Mouse (Mus musculus): ENCODE results near the gene Coro2a. TPM values are rescaled to one million over a fixed set of nuclear protein-coding genes. Genes with fewer than 3 reads are reported as not detected.
"Not testable (repeated sequence)": the region's sequence is repeated elsewhere in the genome, so short reads cannot be mapped to it uniquely, and the experiment has no call there.

Coro2a gene
- 6.0 and 8.1 TPM in 2 replicates for polyA plus RNA-seq (2011; ENCODE audit: insufficient read depth, insufficient read length, low replicate concordance, missing spikeins)

DNA sequence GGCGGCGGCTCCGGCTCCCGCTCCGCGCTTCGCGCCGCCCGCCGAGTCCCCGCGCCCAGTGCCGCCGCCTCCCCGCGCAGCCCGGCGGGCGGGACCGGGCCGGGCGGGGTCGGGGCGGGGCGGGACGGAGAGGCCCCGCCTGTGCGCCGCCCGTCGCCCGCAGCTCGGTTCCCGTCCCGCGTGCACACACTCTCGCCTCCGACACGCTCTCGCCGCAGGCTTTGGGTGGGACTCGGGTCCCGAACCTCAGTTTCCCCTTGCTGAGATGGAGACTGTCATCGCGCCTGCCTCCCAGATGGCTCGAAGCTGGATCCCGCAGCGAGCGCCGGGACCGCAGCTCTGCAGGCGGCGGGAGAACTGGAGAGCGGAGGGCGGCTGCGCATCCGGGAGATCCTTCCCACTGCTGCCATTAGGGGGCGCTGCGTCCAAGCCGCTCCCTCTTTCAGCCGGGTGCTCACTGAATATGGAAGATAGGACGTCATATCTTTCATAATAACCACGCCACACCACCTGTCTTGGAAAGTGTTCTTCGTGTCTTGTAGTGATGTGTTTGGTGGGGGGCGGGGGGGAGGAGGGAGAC lies at the start of gene Coro2a:
TSS of gene Coro2a (minus strand) at position 359 of the 580 bp plus-strand sequence.
- Histone ChIP-seq H3K4me1 (ENCODE audit: control insufficient read depth, insufficient read depth, low read length) (peaks cover 4% of the 10 kb centered on the region), H3K4me3 (replicated peaks; ENCODE audit: control insufficient read depth, low read depth, low read length) (peak within 1 kb of the TSS; percentile 95), H3K27ac (ENCODE audit: control insufficient read depth, insufficient read depth, low read depth, low read length, poor library complexity) (peak within 1 kb of the TSS; percentile 70)
- TF ChIP-seq POLR2A (IDR thresholded peaks at IDR 0.05; ENCODE audit: borderline replicate concordance, control insufficient read depth, low read depth, low read length) (no peak), CTCF (IDR thresholded peaks at IDR 0.05; ENCODE audit: control insufficient read depth, insufficient read depth, low read length) (peak; percentile 93)
- WGBS = 3% methylated on average over 62 of the region's 66 CpGs

DNA sequence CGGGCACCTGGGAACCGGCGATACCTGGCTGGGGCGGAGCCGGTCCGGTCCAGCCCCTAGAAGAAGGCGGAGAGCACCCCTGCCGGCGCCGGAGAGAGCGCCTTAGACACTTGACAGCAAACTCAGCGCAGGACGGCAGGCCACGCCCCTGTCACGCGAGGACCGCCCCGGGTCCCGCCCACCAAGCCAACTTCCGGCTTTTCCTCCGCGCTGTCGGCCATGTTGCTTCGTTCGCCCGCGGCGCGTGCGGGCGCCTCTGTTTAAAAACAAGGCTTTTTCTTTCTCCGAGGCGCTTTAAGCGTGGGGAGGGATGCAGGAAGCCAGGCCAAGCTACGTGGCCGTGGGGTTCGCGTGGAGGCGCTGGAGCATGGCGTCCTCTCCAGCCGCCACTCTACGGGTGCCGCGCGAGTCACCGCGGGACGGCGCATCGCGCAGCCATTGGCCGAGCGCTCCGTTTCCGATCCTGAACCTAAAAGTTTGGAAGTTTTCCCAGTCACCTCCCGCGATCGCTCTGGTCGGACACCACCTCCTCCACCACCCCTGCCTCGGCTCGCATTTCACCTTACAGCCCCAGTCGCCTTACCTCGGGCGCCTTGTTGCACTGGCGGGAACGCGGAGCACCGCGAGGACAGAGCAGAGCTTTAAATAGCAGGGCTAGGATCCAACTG lies 48.2 kb upstream of the Coro2a start, which contains the start of gene Tbc1d2:
TSS of gene Tbc1d2 (minus strand) at position 124 of the 668 bp plus-strand sequence.
- TF ChIP-seq POLR2A (IDR thresholded peaks at IDR 0.05; ENCODE audit: borderline replicate concordance, control insufficient read depth, low read depth, low read length) (peak; percentile 54; the same call in 1 of the 2 replicates), CTCF (IDR thresholded peaks at IDR 0.05; ENCODE audit: control insufficient read depth, insufficient read depth, low read length) (peak; percentile 44; the same call in 1 of the 2 replicates)
- peak within 1 kb of the TSS; percentile 97 for H3K27ac ChIP-seq (ENCODE audit: control insufficient read depth, insufficient read depth, low read depth, low read length, poor library complexity)
- WGBS = under 1% methylated on average over 69 of the region's 69 CpGs

DNA sequence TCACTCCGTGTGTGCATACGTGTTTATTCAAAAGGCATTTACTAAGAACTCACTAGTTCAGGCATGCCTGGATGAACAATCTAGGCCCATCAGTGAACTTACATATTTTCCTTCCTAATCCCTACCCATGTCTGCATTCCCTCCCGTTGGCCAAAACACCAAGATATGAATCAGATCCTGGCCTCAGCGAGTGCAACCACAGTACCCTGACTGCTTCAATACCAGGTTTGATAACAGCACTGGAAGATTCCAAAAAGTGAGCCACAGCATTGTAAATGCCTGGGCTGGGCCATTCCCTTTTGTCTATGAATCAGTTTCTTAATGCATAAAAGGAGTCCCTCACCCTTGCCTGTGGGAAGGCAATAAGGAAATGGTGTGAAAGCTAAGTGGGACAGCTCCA lies 47.2 kb upstream of the Coro2a start:
- Histone ChIP-seq H3K27ac (ENCODE audit: control insufficient read depth, insufficient read depth, low read depth, low read length, poor library complexity) (peak overlapping the region; percentile 97; the same call in 1 of the 2 replicates), H3K4me1 (ENCODE audit: control insufficient read depth, insufficient read depth, low read length) (peaks cover 5% of the 10 kb centered on the region; the same call in 1 of the 2 replicates), H3K4me3 (replicated peaks; ENCODE audit: control insufficient read depth, low read depth, low read length) (peak overlapping the region; percentile 98)
- WGBS = 38% methylated on average over 4 of the region's 4 CpGs
- TF ChIP-seq POLR2A (IDR thresholded peaks at IDR 0.05; ENCODE audit: borderline replicate concordance, control insufficient read depth, low read depth, low read length) (no peak), CTCF (IDR thresholded peaks at IDR 0.05; ENCODE audit: control insufficient read depth, insufficient read depth, low read length) (no peak)

More for the DNA sequence above, 48.2 kb upstream of the Coro2a start, which contains the start of gene Tbc1d2:
- peak within 1 kb of the TSS; percentile 98 for H3K4me3 ChIP-seq (replicated peaks; ENCODE audit: control insufficient read depth, low read depth, low read length)
- peaks cover 2% of the 10 kb centered on the region; the same call in 1 of the 2 replicates for H3K4me1 ChIP-seq (ENCODE audit: control insufficient read depth, insufficient read depth, low read length)

DNA sequence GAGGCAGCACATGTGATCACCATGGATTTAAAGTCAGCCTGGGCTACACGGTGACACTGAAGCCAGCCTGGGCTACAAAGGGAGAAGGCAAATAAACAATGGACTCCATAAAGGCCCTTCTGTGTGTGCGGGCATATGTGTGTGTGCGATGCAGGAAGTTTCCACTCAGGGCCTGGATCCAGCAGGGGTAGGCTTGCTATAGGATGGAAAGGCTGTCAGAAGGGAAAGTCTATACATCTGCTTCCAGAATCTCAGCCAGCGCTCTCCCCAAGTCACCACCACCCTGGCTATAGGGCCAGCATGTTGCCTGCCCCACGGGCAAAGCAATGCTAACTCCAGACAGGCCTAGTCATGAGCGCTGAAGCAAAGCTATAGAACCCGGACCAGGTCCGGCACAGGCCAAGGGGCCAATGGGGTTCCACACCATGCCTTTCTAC lies 41.7 kb upstream of the Coro2a start:
- Histone ChIP-seq H3K4me3 (replicated peaks; ENCODE audit: control insufficient read depth, low read depth, low read length) (no peak overlapping the region), H3K27ac (ENCODE audit: control insufficient read depth, insufficient read depth, low read depth, low read length, poor library complexity) (peak overlapping the region; percentile 84), H3K4me1 (ENCODE audit: control insufficient read depth, insufficient read depth, low read length) (peaks cover 9% of the 10 kb centered on the region; the same call in 1 of the 2 replicates)
- TF ChIP-seq POLR2A (IDR thresholded peaks at IDR 0.05; ENCODE audit: borderline replicate concordance, control insufficient read depth, low read depth, low read length) (no peak), CTCF (IDR thresholded peaks at IDR 0.05; ENCODE audit: control insufficient read depth, insufficient read depth, low read length) (no peak)
- 48% methylated on average over 8 of the region's 8 CpGs for WGBS

DNA sequence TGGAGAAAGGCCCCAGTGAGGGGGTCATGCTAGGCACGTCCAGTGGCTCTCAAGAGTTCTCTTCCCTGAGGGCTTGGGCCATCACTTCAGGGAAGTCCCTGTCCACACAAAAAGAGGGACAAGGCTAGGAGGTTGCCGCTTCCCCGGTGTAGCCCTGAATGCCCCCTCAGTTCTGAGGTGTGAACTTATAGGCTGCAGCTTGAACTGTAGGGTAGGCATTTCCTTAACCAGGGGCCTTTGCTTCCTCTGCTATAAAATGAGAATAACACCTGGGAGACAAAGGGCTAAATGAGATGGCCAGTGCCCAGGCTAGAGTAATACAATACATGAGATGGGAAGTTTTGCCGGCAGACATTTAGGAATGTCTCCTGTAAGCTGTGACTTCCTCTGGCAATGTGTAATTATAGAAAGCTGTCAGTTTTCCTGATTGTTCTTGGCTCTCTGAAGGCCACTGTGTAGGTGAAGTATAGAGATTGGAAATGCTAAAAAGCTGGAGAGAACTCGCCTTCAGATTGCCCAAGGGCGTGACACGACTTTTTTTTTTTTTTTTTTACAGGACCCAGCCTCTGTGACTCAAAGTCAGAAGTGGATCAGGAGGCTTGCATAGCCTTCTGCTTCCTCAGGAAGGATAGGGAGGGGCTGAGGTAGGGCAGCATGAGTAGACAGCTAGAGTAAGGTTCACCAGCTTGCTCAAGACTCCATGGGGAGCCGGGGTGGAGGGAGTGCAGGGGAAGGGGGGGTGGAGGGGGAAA lies 41.1 kb upstream of the Coro2a start:
- peak overlapping the region; percentile 68 for H3K27ac ChIP-seq (ENCODE audit: control insufficient read depth, insufficient read depth, low read depth, low read length, poor library complexity)
- TF ChIP-seq POLR2A (IDR thresholded peaks at IDR 0.05; ENCODE audit: borderline replicate concordance, control insufficient read depth, low read depth, low read length) (no peak), CTCF (IDR thresholded peaks at IDR 0.05; ENCODE audit: control insufficient read depth, insufficient read depth, low read length) (no peak)

DNA sequence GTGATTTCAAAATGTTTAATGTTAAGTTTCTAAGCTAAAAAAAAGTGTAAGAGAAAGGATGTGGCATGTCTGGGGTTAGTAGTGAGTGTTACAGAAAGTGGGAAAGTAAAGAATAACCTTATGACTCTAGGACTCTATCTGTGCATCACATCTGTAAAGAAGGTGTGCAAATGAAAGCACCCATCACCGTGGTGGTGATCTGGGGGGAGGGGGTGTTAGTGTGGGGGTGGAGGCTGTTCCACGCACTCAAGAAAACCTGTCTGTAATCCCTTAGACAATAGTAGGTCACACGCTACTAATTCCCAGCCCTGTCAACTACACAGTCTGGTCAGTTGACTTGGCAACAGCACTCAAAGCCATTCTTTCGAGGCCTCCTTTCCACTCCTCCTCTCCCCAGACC lies 39.3 kb upstream of the Coro2a start:
- TF ChIP-seq CTCF (IDR thresholded peaks at IDR 0.05; ENCODE audit: control insufficient read depth, insufficient read depth, low read length) (no peak), POLR2A (IDR thresholded peaks at IDR 0.05; ENCODE audit: borderline replicate concordance, control insufficient read depth, low read depth, low read length) (no peak)
- WGBS = 42% methylated on average over 4 of the region's 4 CpGs
- Histone ChIP-seq H3K4me3 (replicated peaks; ENCODE audit: control insufficient read depth, low read depth, low read length) (no peak overlapping the region), H3K4me1 (ENCODE audit: control insufficient read depth, insufficient read depth, low read length) (peaks cover 8% of the 10 kb centered on the region; the same call in 1 of the 2 replicates), H3K27ac (ENCODE audit: control insufficient read depth, insufficient read depth, low read depth, low read length, poor library complexity) (no peak overlapping the region)

More for the DNA sequence above, 41.1 kb upstream of the Coro2a start:
- H3K4me1 ChIP-seq (ENCODE audit: control insufficient read depth, insufficient read depth, low read length) = peaks cover 9% of the 10 kb centered on the region; the same call in 1 of the 2 replicates
- H3K4me3 ChIP-seq (replicated peaks; ENCODE audit: control insufficient read depth, low read depth, low read length) = no peak overlapping the region
- WGBS = 31% methylated on average over 8 of the region's 8 CpGs

DNA sequence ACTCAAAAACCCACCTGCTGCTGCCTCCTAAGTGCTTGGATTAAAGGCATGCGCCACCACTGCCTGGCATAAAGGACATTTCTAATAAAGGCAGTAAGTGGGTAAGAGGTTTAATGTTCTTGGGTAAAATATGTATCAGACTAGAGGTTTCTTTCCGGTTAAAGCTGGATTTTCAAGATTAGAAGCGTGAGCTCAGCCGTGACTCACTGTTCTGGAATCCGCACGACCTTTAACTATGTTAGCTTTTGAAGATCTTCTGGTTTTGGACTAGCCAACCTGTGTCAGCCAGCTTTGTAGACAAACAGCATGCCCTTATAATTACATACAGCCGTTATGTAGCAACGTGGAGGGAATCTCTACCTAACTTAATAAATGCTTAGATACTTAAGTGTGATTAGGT lies 37.9 kb upstream of the Coro2a start:
- no peak overlapping the region for H3K4me3 ChIP-seq (replicated peaks; ENCODE audit: control insufficient read depth, low read depth, low read length)
- peaks cover 9% of the 10 kb centered on the region; the same call in 1 of the 2 replicates for H3K4me1 ChIP-seq (ENCODE audit: control insufficient read depth, insufficient read depth, low read length)
- TF ChIP-seq CTCF (IDR thresholded peaks at IDR 0.05; ENCODE audit: control insufficient read depth, insufficient read depth, low read length) = no peak
- no peak for TF ChIP-seq POLR2A (IDR thresholded peaks at IDR 0.05; ENCODE audit: borderline replicate concordance, control insufficient read depth, low read depth, low read length)
- H3K27ac ChIP-seq (ENCODE audit: control insufficient read depth, insufficient read depth, low read depth, low read length, poor library complexity) = no peak overlapping the region
- 85% methylated on average over 8 of the region's 8 CpGs for WGBS

DNA sequence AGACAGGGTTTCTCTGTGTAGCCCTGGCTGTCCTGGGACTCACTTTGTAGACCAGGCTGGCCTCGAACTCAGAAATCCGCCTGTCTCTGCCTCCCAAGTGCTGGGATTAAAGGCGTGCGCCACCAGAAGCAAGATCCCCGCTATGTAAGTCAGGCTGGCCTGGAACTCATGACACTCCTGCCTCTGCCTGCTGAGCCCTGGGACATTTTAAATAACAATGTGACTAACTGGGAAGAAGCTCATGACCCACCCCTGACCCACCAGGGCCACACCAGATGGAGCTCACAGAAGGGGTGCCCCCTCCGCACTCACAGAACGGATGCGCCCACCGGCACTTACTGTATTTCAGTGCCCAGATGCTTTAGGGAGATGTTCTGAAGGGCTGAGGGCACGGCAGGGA lies 35.2 kb upstream of the Coro2a start:
- 82% methylated on average over 10 of the region's 10 CpGs for WGBS
- not testable (repeated sequence) for H3K4me3 ChIP-seq (replicated peaks; ENCODE audit: control insufficient read depth, low read depth, low read length); H3K27ac ChIP-seq (ENCODE audit: control insufficient read depth, insufficient read depth, low read depth, low read length, poor library complexity); H3K4me1 ChIP-seq (ENCODE audit: control insufficient read depth, insufficient read depth, low read length)

All from bone marrow, adult 2 months (tissue).